Mouse (Mus musculus): ENCODE results near the gene Ppp4r2.
"Not testable (repeated sequence)": the region's sequence is repeated elsewhere in the genome, so short reads cannot be mapped to it uniquely, and the experiment has no call there.

GRCm38 (mm10) chr6:100865788-100866187, 32.4 kb downstream of the Ppp4r2 start:
- not testable (repeated sequence) for TF ChIP-seq CTCF (IDR thresholded peaks at IDR 0.05; ENCODE audit: borderline replicate concordance, insufficient read depth, low read length); POLR2A (IDR thresholded peaks at IDR 0.05; ENCODE audit: low read depth, low read length)
